Mouse (Mus musculus) G1E (cell line): ENCODE measurements around the gene Wwc1.

Experiments used
- CTCF ChIP-seq: IDR thresholded peaks from 2 replicates; pipeline ENCODE4 v1.5.1; 2012; ENCODE audit warnings: low read depth, low read length, inconsistent platforms, mixed read lengths
- GATA2 ChIP-seq: IDR thresholded peaks from 2 replicates; pipeline ENCODE4 v1.6.1; 2012; ENCODE audit warnings: low read depth, low read length, inconsistent platforms, borderline replicate concordance
- POLR2AphosphoS5 ChIP-seq: IDR thresholded peaks from 2 replicates; pipeline ENCODE4 v1.6.1; 2012; ENCODE audit warnings: low read depth, low read length, inconsistent platforms; ENCODE audit not compliant: insufficient replicate concordance

DNA sequence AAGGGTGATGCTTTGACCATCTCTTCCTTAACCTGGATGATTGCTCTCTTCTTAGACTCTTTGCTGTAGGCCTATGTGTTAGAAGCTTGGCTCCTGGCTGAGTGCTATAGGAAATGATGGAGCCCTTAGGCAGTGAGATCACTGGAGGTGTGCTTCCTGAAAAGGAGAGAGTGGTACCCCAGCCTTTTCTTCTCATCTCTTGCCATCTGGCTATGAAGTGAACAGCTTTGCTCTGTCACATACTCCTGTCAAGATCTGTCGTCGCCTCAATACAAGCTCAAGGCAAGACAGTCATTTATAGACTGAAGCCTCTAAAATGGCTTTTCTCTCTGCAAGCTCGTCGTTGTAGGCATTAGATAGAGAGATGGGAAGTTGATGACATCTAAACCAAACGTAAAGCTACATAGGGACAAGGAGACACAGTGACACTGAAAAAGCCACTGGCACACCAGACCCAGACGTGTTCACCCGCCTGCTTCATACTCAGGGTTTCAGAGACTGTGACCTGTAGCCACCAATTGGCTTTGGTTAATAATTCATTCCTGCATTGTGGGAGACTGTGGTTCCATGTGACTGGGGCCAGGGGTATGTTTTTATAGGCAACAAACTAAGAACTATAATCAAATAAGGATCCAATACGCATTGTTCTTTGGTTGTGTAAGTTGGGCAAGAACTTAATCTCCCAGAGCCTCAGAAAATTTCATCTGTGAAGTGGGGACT, 63.7 kb downstream of the Wwc1 start:
- TF ChIP-seq CTCF (no peak), POLR2AphosphoS5 (no peak), GATA2 (no peak)
